Mouse (Mus musculus) forebrain, embryonic 12.5 days (tissue): ENCODE results near the gene Otulinl. TPM values are rescaled to one million over a fixed set of nuclear protein-coding genes. Genes with fewer than 3 reads are reported as not detected.

ENCODE experiments used
- ATAC-seq: fragments of 200-750 bp; cut with Nextera tagmentation; 2 replicates; pipeline ENCODE4 v1.8.0; 2017; ENCODE audit warnings: moderate TSS enrichment; ENCODE audit not compliant: low FRiP score
- H3K27ac ChIP-seq: fragments of 300-500 bp; sonication (generic); 2 replicates; pipeline ENCODE4 v1.5.1; 2016; ENCODE audit warnings: mild to moderate bottlenecking
- H3K27me3 ChIP-seq: fragments of 300-500 bp; sonication (generic); 2 replicates; pipeline ENCODE4 v1.6.1; 2016; ENCODE audit warnings: mild to moderate bottlenecking
- H3K36me3 ChIP-seq: fragments of 300-500 bp; sonication (generic); replicated peaks from 2 replicates; pipeline ENCODE4 v1.6.1; 2016; ENCODE audit warnings: mild to moderate bottlenecking
- H3K4me1 ChIP-seq: fragments of 300-500 bp; sonication (generic); 2 replicates; pipeline ENCODE4 v1.6.1; 2016
- H3K4me2 ChIP-seq: fragments of 300-500 bp; sonication (generic); 2 replicates; pipeline ENCODE4 v1.6.1; 2016; ENCODE audit warnings: mild to moderate bottlenecking, moderate library complexity
- H3K4me3 ChIP-seq: fragments of 300-500 bp; sonication (generic); replicated peaks from 2 replicates; pipeline ENCODE4 v1.5.1; 2016; ENCODE audit warnings: mild to moderate bottlenecking
- H3K9ac ChIP-seq: fragments of 300-500 bp; sonication (generic); 2 replicates; pipeline ENCODE4 v1.6.1; 2016; ENCODE audit warnings: mild to moderate bottlenecking
- H3K9me3 ChIP-seq: fragments of 300-500 bp; sonication (generic); 2 replicates; pipeline ENCODE4 v1.6.1; 2016
- WGBS: fragments of 180-500 bp; shearing (Covaris S2); methylation state at CpG from one replicate; pipeline ENCODE4 v1.1.7; 2016; 5-methylcytosine and 5-hydroxymethylcytosine counted together
- polyA plus RNA-seq: library from polyadenylated mRNA; unstranded; fragments of >200 nt; fragmentation: Nextera tagmentation; extraction: Ambion mirVana; gene quantifications from 2 replicates; pipeline ENCODE4 v1.2.1, GENCODE M21; 2016

The Otulinl gene
- polyA plus RNA-seq, 1 experiment from 2014 or later, result 5.8 TPM

DNA sequence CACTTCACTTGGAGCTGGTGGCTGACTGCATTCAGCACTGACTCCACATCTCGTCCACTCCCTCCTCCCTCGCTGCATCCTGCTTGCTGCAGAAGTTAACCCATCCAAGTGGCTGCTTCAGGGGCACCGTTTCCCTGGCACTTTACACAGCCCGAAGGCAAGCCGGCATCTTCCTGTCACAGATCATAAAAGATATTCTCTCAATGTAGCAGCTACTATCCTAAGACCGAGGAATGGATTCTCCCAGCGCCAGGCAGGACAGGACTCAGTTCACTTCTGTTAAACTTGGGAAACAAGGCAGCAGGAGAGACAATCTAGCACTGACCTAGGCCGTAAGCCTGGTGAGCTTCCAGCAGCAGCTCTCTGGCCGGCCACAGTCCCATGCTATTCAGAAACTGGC lies 5.2 kb downstream of the Otulinl start:
- peaks cover 13% of the 10 kb centered on the region for H3K27me3 ChIP-seq
- ATAC-seq, result no peak
- H3K27ac ChIP-seq, result 0 out of 2 replicates have a peak overlapping the region, but pooled peaks have one; percentile 19
- H3K4me2 ChIP-seq, result no peak overlapping the region
- no peak overlapping the region for H3K9ac ChIP-seq
- H3K4me3 ChIP-seq, result no peak overlapping the region
- H3K4me1 ChIP-seq, result peaks cover 25% of the 10 kb centered on the region
- WGBS, result 50% methylated on average over 9 of the region's 9 CpGs
- H3K36me3 ChIP-seq, result no peaks in the 10 kb centered on the region
- H3K9me3 ChIP-seq, result no peaks in the 10 kb centered on the region

DNA sequence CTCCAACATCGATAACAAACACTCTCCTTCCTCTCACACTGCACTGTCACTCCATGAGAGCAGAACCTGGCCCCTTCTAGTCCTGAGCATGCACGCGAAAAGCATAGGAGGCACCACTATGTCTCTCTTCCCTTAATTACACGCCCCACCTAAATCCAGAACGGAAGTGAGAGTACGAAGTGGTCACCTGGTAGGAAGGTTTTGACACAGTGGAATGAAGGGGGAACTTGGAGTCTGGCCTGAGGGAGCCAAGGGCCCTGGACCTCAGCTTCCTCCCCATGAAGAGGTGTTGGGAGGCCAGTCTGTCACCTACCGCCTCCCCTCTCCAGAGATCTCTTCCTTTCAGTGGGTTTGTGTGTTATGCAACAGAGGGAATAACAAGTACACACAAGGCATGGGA lies 6.3 kb downstream of the Otulinl start:
- Histone ChIP-seq H3K9me3 (no peaks in the 10 kb centered on the region), H3K4me3 (no peak overlapping the region), H3K9ac (no peak overlapping the region), H3K36me3 (no peaks in the 10 kb centered on the region), H3K4me1 (peaks cover 19% of the 10 kb centered on the region), H3K27me3 (peaks cover 7% of the 10 kb centered on the region; the same call in 1 of the 2 replicates), H3K4me2 (no peak overlapping the region), H3K27ac (no peak overlapping the region)
- ATAC-seq, result no peak
- WGBS, result 93% methylated on average over 7 of the region's 7 CpGs

DNA sequence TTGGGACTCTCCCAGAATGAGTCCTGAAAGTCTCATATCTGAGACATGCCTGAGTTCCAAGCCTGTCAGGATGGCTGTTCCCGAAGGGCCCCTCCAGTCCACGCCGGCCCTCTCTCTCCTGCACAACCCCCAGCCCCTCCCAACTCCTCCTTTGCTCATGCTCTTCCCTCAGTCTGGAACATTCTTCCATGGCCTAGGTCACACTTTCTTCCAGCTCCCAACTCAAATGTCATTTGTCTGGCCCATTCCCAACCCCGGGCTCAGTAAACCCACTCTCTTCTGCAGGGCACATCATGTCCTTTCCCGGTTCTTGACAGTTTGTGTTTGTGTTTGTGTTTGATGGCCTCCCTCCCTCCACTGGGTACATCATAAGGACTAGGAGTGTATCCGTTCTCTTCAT lies 7.3 kb downstream of the Otulinl start:
- Histone ChIP-seq H3K9me3 (no peaks in the 10 kb centered on the region), H3K4me2 (no peak overlapping the region), H3K9ac (no peak overlapping the region), H3K36me3 (no peaks in the 10 kb centered on the region), H3K4me3 (no peak overlapping the region), H3K27ac (no peak overlapping the region), H3K4me1 (peaks cover 19% of the 10 kb centered on the region), H3K27me3 (peaks cover 7% of the 10 kb centered on the region; the same call in 1 of the 2 replicates)
- ATAC-seq, result no peak
- WGBS, result 85% methylated on average over 6 of the region's 6 CpGs

DNA sequence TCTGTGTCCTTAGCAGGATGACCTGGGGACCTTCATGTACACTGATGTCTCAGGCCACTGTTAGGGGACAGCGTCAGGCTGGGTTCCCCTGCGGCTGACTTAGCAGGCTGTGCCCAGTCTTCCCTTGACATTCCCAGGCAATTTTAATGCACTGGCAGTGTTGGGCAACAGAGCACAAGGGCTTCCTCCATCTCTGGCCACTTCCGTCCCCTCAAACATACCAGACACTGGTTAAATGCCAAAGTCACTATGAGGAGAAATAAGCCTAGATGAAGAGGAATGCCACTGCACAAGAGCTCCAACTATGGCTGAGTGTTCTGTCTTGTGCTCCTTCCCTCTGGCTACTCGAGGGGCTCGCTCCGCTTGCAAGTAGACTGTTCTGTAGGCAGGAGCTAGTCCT lies 8.2 kb downstream of the Otulinl start:
- 94% methylated on average over 6 of the region's 6 CpGs for WGBS

DNA sequence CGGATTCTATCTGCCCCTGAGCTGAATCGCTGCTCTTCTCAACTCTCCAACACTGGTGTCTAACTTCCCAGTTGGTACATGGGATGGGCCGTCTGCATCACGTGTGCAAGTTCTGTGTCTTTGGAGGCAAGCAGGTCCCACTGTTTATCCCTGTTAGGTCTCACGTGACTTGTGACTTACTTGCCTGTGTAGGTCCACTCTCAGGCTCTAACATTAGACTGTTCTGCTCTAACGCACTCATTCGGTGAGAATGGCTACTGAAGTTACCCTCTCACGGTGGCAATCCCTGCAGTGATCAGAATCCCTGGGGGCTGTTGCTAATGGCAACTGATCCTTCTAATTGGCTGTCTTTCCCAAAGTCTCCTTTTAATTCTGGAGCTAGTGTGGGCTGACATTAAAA lies 9.1 kb downstream of the Otulinl start:
- ATAC-seq, result no peak
- no peak overlapping the region for H3K4me3 ChIP-seq
- no peak overlapping the region for H3K27ac ChIP-seq
- WGBS, result 41% methylated on average over 8 of the region's 8 CpGs
- peaks cover 3% of the 10 kb centered on the region; the same call in 1 of the 2 replicates for H3K27me3 ChIP-seq
- H3K4me1 ChIP-seq, result peaks cover 19% of the 10 kb centered on the region
- H3K36me3 ChIP-seq, result no peaks in the 10 kb centered on the region
- H3K9ac ChIP-seq, result no peak overlapping the region
- no peaks in the 10 kb centered on the region for H3K9me3 ChIP-seq
- H3K4me2 ChIP-seq, result no peak overlapping the region

More for the DNA sequence above, 8.2 kb downstream of the Otulinl start:
- Histone ChIP-seq H3K36me3 (no peaks in the 10 kb centered on the region), H3K9ac (no peak overlapping the region), H3K9me3 (no peaks in the 10 kb centered on the region), H3K27ac (no peak overlapping the region), H3K4me2 (no peak overlapping the region), H3K4me3 (no peak overlapping the region), H3K4me1 (peaks cover 19% of the 10 kb centered on the region), H3K27me3 (peaks cover 3% of the 10 kb centered on the region; the same call in 1 of the 2 replicates)
- no peak for ATAC-seq

DNA sequence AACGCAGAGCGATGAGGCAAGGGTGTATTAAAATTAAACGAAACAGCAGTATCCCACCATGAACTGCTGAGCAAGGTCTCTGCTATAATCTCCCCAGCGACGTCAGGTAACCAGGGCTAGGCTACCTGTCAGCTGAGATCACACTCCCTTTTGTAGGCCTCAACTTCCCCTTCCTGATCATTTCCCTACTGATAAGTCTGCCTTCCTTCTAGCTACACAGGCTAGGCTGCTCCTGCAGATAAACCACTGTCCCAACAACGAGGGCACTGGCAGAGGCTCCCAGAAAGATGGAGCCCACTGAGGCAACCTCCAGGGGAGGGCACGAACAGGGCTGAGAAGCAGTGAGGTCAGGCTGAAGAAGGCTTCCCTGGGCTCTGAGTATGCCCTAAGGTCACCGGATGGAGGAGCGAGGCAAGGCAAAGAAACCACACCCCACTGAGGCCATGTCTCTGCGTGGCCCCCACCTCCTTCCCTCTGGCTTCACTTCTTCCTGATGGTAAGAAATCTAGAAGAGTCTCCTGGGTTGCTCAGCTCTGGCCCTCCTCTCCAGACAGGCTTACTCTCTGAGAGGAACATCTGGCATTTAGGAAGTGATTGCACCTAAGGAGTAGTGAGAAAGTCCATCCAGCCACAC lies 9.7 kb downstream of the Otulinl start:
- no peak overlapping the region for H3K4me3 ChIP-seq
- 89% methylated on average over 10 of the region's 10 CpGs for WGBS
- peaks cover 3% of the 10 kb centered on the region; the same call in 1 of the 2 replicates for H3K27me3 ChIP-seq
- H3K4me1 ChIP-seq, result peaks cover 17% of the 10 kb centered on the region
- H3K36me3 ChIP-seq, result no peaks in the 10 kb centered on the region
- no peaks in the 10 kb centered on the region for H3K9me3 ChIP-seq
- H3K9ac ChIP-seq, result no peak overlapping the region
- H3K4me2 ChIP-seq, result no peak overlapping the region
- no peak overlapping the region for H3K27ac ChIP-seq
- no peak for ATAC-seq

DNA sequence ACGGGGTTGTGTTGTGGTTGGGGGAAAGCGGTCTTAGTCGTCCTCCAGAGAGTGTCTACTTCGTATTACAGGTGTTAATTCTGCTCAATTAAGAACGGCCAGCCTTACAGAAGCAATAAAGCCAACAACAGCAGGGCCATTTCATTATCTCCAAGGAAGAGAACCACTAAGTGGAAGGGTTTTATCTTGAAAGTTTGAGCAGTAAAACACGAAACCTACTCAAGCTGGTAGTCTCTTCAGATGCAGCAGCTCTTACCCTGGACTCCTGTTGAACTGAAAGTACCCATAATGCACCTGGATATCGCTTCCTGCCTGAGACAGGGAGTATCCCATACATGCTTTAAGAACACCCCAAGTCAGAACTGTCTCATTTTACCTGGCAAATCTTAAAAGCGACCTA lies 10.7 kb downstream of the Otulinl start:
- Histone ChIP-seq H3K9ac (no peak overlapping the region), H3K27ac (no peak overlapping the region), H3K4me2 (no peak overlapping the region), H3K27me3 (peaks cover 3% of the 10 kb centered on the region; the same call in 1 of the 2 replicates), H3K9me3 (no peaks in the 10 kb centered on the region), H3K36me3 (no peaks in the 10 kb centered on the region), H3K4me3 (no peak overlapping the region), H3K4me1 (peaks cover 9% of the 10 kb centered on the region; the same call in 1 of the 2 replicates)
- 87% methylated on average over 8 of the region's 8 CpGs for WGBS
- ATAC-seq, result no peak

DNA sequence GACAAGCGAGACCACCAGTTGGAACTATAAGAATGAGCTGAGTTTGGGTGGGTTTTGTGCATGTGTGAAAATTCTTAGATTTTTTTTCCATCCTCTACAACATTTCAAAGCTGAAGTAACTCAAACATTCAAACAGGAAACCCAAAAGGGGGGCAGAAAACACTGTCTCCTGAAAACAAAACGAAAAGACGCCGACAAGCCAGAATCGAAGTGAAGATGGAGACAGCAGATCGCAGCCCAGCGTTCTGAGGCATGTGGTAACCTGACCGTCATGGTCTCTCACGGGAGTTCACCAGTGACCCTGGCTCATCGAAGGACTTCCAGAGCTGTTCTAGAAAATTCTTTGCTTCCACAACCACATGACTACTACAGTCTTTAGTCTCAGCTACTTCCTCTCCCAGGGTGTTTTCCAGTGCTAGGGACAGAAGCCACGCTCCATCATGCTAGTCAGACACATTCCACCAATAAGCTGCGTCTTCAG lies 11.4 kb downstream of the Otulinl start:
- ATAC-seq, result no peak
- H3K4me1 ChIP-seq, result peaks cover 15% of the 10 kb centered on the region
- H3K4me3 ChIP-seq, result no peak overlapping the region
- no peak overlapping the region for H3K9ac ChIP-seq
- WGBS, result 93% methylated on average over 12 of the region's 12 CpGs
- H3K27ac ChIP-seq, result no peak overlapping the region
- no peaks in the 10 kb centered on the region for H3K9me3 ChIP-seq
- H3K36me3 ChIP-seq, result no peaks in the 10 kb centered on the region
- no peak overlapping the region for H3K4me2 ChIP-seq
- H3K27me3 ChIP-seq, result peaks cover 3% of the 10 kb centered on the region; the same call in 1 of the 2 replicates

DNA sequence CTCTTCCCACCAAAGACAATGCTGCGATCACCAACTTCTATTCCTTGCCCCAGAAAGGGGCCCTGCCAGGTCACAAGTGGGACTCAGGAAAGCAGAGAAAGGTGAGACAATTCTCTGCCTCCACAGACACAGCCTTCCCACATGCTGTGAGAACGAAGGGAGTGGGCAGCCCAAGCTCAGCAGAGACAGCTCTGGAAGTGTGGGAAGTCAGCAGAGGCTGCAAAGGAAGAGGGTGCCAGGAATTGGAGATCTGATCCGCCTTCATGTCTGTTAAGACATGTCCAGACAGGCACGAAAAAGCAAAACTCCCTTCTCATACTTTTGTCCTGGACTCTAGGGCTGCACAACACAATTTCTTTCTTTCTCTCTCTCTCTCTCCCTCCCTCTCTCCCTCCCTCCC lies 12.1 kb downstream of the Otulinl start:
- WGBS, result 77% methylated on average over 4 of the region's 4 CpGs
- Histone ChIP-seq H3K9me3 (no peaks in the 10 kb centered on the region), H3K4me3 (no peak overlapping the region), H3K27me3 (peaks cover 3% of the 10 kb centered on the region; the same call in 1 of the 2 replicates), H3K4me2 (no peak overlapping the region), H3K4me1 (peaks cover 15% of the 10 kb centered on the region), H3K36me3 (no peaks in the 10 kb centered on the region), H3K27ac (no peak overlapping the region), H3K9ac (no peak overlapping the region)
- ATAC-seq, result no peak

DNA sequence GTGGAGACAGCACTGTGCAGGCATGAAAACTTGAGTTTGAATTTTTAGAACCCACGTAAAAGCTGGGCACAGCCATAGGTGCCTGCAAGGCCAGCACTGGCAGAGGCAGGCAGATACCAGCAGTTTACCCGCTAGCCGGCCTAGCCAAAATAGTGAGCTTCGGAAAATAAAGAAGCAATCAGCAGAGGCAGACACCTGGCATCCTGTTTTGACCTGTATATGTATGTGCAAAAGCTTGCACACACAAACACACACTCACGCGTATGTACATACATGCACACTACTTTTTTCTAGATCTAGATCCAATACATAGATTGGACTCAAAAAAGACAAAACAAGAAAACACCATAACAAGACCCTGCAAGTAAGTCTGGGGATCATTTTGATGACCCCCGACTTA lies 12.8 kb downstream of the Otulinl start:
- Histone ChIP-seq H3K36me3 (no peaks in the 10 kb centered on the region), H3K9me3 (no peaks in the 10 kb centered on the region), H3K27ac (no peak overlapping the region), H3K9ac (no peak overlapping the region), H3K4me1 (peaks cover 15% of the 10 kb centered on the region), H3K27me3 (peaks cover 3% of the 10 kb centered on the region; the same call in 1 of the 2 replicates), H3K4me3 (no peak overlapping the region), H3K4me2 (no peak overlapping the region)
- ATAC-seq, result no peak
- 87% methylated on average over 7 of the region's 7 CpGs for WGBS

DNA sequence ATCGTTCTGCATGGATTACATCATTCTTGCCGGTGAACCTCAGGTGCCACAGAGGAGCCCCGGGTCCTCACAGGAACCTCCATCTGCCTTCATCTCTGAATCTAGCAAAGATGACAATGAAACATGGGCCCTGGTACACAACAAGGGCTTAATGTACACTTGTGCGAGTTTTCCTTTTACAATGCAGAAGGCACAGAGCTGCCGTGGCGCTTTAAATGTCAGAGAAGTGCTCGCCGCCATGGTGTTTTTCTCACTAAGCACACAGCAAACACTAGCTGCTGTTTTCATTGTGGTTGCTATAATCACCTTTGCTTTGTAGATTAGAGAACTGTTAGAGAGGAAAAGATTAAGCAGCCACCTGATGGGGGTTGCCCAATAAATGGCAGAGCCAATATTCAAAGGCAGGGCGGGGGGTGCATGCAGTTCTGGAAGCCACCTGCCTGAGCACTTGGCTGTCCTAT lies 13.3 kb downstream of the Otulinl start:
- Histone ChIP-seq H3K36me3 (no peaks in the 10 kb centered on the region), H3K4me3 (no peak overlapping the region), H3K27ac (no peak overlapping the region), H3K4me2 (no peak overlapping the region), H3K27me3 (no peaks in the 10 kb centered on the region), H3K4me1 (peaks cover 15% of the 10 kb centered on the region), H3K9ac (no peak overlapping the region), H3K9me3 (no peaks in the 10 kb centered on the region)
- ATAC-seq, result no peak
- 74% methylated on average over 9 of the region's 9 CpGs for WGBS

DNA sequence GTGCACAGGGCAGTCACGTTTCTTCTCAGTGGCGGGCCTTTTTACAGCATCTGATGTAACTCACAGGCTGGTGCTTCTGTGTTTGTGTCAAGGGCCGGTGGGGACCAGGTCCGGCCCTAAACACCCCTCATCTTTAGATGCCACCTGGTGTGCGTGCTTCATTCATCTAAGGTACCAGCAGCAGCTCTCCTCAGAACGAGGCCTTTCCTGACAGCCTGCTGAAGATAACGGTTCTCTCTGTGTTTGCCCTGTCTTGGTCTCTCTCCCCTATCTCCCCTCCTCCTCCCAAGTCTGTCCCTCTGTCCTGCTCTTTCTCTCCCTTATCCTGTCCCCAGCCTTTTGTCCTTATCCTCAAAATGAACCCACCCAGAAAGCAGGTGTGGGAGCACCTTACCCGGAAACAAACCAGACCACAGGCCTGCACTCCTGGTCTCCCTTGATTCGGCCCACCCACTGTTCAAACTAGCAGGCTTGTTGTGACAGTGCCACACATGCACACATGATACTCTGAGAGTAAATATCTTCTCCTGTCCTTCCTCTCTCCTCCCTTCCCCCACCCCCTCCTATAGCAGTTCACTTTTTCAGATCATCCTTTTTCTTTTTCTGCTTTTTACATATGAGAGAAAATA lies 14.4 kb downstream of the Otulinl start:
- Histone ChIP-seq H3K9me3 (no peaks in the 10 kb centered on the region), H3K36me3 (no peaks in the 10 kb centered on the region), H3K27me3 (no peaks in the 10 kb centered on the region), H3K4me3 (no peak overlapping the region), H3K27ac (no peak overlapping the region), H3K4me2 (no peak overlapping the region), H3K4me1 (peaks cover 8% of the 10 kb centered on the region), H3K9ac (no peak overlapping the region)
- ATAC-seq, result no peak
- 68% methylated on average over 9 of the region's 9 CpGs for WGBS
